26 mouse cellular contexts compared by ENCODE assay signal in genomic region chr5:18717425-18717824, GRCm38 (mm10).
"Had no signal": no experiment of that assay in that cellular context is flagged by ENCODE, and none has a peak within 500 bp of the region (broad histone marks: within the 10 kb centered on the region; RNA-seq: fewer than 3 reads in every experiment).

No protein-coding gene starts in this region.

- H3K27ac ChIP-seq: heart, adult 2 months; heart, embryonic 13.5 days; heart, embryonic 15.5 days; hindbrain, embryonic 13.5 days; hindbrain, embryonic 15.5 days; hindbrain, postnatal 0 days; kidney, embryonic 15.5 days; kidney, postnatal 0 days; limb, embryonic 13.5 days; limb, embryonic 15.5 days; liver, embryonic 12.5 days had no signal

- H3K4me3 ChIP-seq: heart, adult 2 months; heart, embryonic 13.5 days; heart, embryonic 15.5 days; hindbrain, embryonic 13.5 days; hindbrain, embryonic 15.5 days; kidney, embryonic 15.5 days; limb, embryonic 13.5 days; limb, embryonic 15.5 days; liver, embryonic 12.5 days had no signal

- ATAC-seq: hindbrain, postnatal 0 days; intestine, embryonic 16.5 days; liver, embryonic 12.5 days had no signal

- H3K9me3 ChIP-seq: heart, embryonic 13.5 days; hindbrain, embryonic 13.5 days; hindbrain, embryonic 15.5 days; kidney, embryonic 15.5 days; limb, embryonic 13.5 days; limb, embryonic 15.5 days; liver, embryonic 12.5 days had no signal

- H3K4me1 ChIP-seq: heart, embryonic 13.5 days; heart, embryonic 15.5 days; hindbrain, embryonic 13.5 days; hindbrain, embryonic 15.5 days; kidney, embryonic 15.5 days; limb, embryonic 13.5 days; limb, embryonic 15.5 days; liver, embryonic 12.5 days had no signal

- H3K9ac ChIP-seq: heart, embryonic 13.5 days; heart, embryonic 15.5 days; hindbrain, embryonic 13.5 days; hindbrain, embryonic 15.5 days; kidney, embryonic 15.5 days; limb, embryonic 13.5 days; limb, embryonic 15.5 days; liver, embryonic 12.5 days had no signal

- DNase-seq: gastrocnemius, postnatal 14 days; gastrocnemius, postnatal 36 days; heart, adult 11 months; heart, adult 2 months; heart, postnatal 14 days; heart, postnatal 36 days; kidney, adult 11 months; kidney, adult 2 months; kidney, adult 9 months; kidney, postnatal 14 days; kidney, postnatal 36 days; layer of hippocampus, adult 9-11 months; layer of hippocampus, postnatal 36 days; left cerebral cortex, postnatal 4 days had no signal

- H3K36me3 ChIP-seq: heart, embryonic 13.5 days; heart, embryonic 15.5 days; hindbrain, embryonic 13.5 days; hindbrain, embryonic 15.5 days; kidney, embryonic 15.5 days; limb, embryonic 13.5 days; limb, embryonic 15.5 days; liver, embryonic 12.5 days had no signal

- H3K4me2 ChIP-seq: heart, embryonic 11.5 days; heart, embryonic 13.5 days; heart, embryonic 15.5 days; hindbrain, embryonic 13.5 days; hindbrain, embryonic 15.5 days; kidney, embryonic 15.5 days; limb, embryonic 13.5 days; limb, embryonic 15.5 days; liver, embryonic 12.5 days had no signal

- H3K27me3 ChIP-seq: heart, embryonic 13.5 days; heart, embryonic 15.5 days; hindbrain, embryonic 13.5 days; hindbrain, embryonic 15.5 days; kidney, embryonic 15.5 days; limb, embryonic 13.5 days; limb, embryonic 15.5 days; liver, embryonic 12.5 days had no signal
